Mouse (Mus musculus) thymus, adult 2 months (tissue): ENCODE measurements around the gene Catsper3.

Source experiments
- CTCF ChIP-seq: fragments of 200-500 bp; IDR thresholded peaks from 2 replicates; pipeline ENCODE4 v1.5.1; 2012; ENCODE audit warnings: mild to moderate bottlenecking, control low read depth, low read length, moderate library complexity, borderline replicate concordance; ENCODE audit not compliant: control insufficient read depth, poor library complexity, insufficient read depth; ENCODE audit errors: extremely low read depth
- POLR2A ChIP-seq: fragments of 200-500 bp; IDR thresholded peaks from 2 replicates; pipeline ENCODE4 v1.6.1; 2012; ENCODE audit warnings: mild to moderate bottlenecking, low read length, control low read depth, moderate library complexity; ENCODE audit not compliant: control insufficient read depth, poor library complexity, insufficient read depth; ENCODE audit errors: extremely low read depth

DNA sequence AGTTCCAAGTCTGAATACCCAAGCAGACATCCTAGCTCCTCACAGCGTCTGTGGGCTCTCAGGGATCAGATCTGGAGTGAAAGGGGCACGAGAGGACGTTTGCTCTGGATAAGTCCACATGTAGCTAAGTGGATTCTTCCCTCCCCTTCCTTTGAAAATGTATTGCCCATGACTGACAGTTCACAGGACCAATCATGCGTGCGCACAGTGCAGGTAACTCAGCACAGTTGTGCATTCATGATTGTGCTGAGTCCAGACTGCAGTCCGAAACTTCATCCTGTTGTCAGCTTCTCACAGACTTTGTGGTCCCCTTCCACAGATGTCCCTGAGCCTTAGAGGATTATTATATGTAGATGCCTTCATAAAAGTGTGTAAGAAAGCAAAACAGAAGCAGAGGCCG, 10.0 kb upstream of the Catsper3 start:
- no peak for TF ChIP-seq POLR2A
- TF ChIP-seq CTCF, result no peak
